Mouse (Mus musculus): ENCODE measurements around the gene Vapa.

DNA sequence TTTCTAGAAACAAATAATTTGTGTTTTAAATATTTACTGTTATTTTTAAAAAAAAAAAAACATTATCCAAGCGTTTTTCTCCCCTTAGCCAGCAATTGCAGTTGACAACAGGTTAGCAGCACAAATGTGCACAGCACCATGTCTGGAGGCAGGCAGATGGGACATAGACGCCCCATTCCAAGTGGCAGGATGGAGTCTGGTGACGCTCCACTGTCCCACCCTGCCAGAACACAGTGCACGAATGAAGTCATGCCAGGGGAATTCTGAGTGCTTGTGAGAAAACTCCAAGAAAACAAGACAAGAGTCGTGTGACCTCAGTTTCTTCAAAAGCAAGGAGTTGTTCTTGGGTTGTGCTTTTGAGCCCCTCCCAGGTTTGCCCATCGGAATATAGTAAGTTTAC, 50.0 kb downstream of the Vapa start:
- TF ChIP-seq CTCF (IDR thresholded peaks at IDR 0.05; ENCODE audit: extremely low read depth, insufficient read length, insufficient replicate concordance, low read depth, low read length) (no peak), POLR2A (IDR thresholded peaks at IDR 0.05; ENCODE audit: low read depth, low read length) (no peak)

All from small intestine, adult 2 months (tissue).